Mouse (Mus musculus): Measurements from ENCODE around the gene Tm9sf4. TPM values are rescaled to one million over a fixed set of nuclear protein-coding genes. Genes with fewer than 3 reads are reported as not detected.
A peak's percentile ranks its signal among the peaks of the same experiment; 100 is the strongest.

The Tm9sf4 gene
- polyA plus RNA-seq, 1 experiment from 2014 or later = 59.4 TPM

DNA sequence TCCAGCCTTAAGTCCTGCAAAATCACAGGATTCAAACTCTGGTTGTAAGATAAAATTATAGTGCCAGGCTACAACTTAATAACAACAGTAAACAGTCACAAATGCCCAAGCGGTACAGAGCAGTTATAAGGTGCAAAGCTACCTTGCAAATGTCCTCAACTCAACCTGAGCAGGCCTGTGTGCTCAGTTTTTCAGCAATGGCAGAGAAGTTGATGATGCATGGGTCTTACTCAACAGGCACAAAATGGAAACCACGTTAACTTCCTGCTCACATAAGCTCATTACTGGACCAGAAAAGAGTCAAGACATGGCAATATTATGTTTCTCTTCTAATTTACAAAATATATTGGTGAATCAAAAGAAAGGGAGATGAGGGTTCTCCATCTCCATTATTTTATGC, 61.5 kb downstream of the Tm9sf4 start:
- peaks cover 12% of the 10 kb centered on the region for H3K4me1 ChIP-seq
- no peak for ATAC-seq
- no peak overlapping the region for H3K9ac ChIP-seq
- no peaks in the 10 kb centered on the region for H3K27me3 ChIP-seq
- peaks cover 8% of the 10 kb centered on the region; the same call in 1 of the 2 replicates for H3K36me3 ChIP-seq (ENCODE audit: poor library complexity, severe bottlenecking)
- WGBS = 95% methylated on average over 2 of the region's 2 CpGs
- no peak overlapping the region for H3K27ac ChIP-seq
- H3K9me3 ChIP-seq (replicated peaks) = no peaks in the 10 kb centered on the region
- H3K4me2 ChIP-seq = no peak overlapping the region
- H3K4me3 ChIP-seq = no peak overlapping the region

DNA sequence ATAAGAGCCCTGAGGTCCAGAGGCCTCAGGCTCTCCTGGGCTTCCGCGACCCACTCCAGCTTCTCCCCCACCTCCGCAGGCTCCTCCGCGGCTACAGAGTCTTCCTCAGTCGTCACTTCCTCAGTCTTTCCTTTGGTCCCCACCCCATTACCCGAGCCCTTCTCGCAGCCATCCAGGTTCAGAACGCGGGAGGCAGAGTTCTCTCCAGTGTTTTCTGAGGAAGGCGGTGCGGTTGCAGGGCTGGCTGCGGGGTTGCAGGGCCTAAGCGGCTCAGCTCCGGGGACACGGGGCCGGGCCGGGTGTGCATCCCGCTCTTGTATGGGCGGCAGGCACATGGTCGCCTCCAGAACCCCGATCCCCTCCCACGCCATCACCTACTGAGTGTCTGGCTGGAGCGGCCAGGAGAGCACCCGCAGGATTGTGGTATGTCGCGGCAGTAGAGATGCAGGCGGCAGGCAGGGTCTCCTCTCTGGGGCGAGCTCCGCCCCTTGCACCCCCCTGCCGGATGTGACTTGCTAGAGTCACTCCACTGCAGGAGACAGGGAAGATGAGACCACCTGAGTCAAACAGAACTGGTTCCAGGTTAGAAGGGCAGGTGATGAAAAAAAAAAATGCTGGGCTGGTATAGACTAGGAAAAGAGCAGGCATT, 64.0 kb downstream of the Tm9sf4 start, which contains the start of gene Tspyl3:
TSS of gene Tspyl3 (minus strand) at position 496 of the 649 bp plus-strand sequence.
- H3K36me3 ChIP-seq (ENCODE audit: poor library complexity, severe bottlenecking) = peaks cover 31% of the 10 kb centered on the region
- peak within 1 kb of the TSS; percentile 58 for H3K27ac ChIP-seq
- WGBS = 2% methylated on average over 31 of the region's 31 CpGs

DNA sequence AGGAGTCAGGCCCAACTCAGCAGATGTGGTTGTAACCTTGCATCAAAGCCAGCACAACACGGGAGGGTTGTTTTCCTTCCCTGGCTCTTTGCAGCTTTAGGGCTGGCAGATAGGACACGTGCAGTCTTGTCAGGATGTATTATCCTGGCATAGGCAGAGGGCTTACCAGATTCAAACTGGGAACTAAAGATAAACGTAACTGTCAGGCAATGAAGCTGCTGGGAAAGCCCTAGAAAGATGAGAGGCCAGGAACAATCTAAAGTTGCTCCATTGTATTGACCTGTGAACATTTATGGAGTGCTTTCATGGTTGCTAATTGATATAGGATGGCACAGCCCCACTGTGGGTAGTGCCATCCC, 64.5 kb downstream of the Tm9sf4 start:
- no peak for ATAC-seq
- Histone ChIP-seq H3K9me3 (replicated peaks) (no peaks in the 10 kb centered on the region), H3K4me3 (peak overlapping the region; percentile 54), H3K9ac (peak overlapping the region; percentile 76), H3K36me3 (ENCODE audit: poor library complexity, severe bottlenecking) (peaks cover 36% of the 10 kb centered on the region), H3K27me3 (no peaks in the 10 kb centered on the region), H3K4me1 (peaks cover 12% of the 10 kb centered on the region), H3K4me2 (peak overlapping the region; percentile 68), H3K27ac (no peak overlapping the region; the same call in 1 of the 2 replicates)
- 13% methylated on average over 3 of the region's 3 CpGs for WGBS

More for the DNA sequence above, 64.0 kb downstream of the Tm9sf4 start, which contains the start of gene Tspyl3:
- peak; percentile 89 for ATAC-seq
- Histone ChIP-seq H3K4me1 (peaks cover 12% of the 10 kb centered on the region), H3K9ac (peak within 1 kb of the TSS; percentile 76), H3K27me3 (no peaks in the 10 kb centered on the region), H3K4me3 (peak within 1 kb of the TSS; percentile 54), H3K9me3 (replicated peaks) (no peaks in the 10 kb centered on the region), H3K4me2 (peak within 1 kb of the TSS; percentile 68)

DNA sequence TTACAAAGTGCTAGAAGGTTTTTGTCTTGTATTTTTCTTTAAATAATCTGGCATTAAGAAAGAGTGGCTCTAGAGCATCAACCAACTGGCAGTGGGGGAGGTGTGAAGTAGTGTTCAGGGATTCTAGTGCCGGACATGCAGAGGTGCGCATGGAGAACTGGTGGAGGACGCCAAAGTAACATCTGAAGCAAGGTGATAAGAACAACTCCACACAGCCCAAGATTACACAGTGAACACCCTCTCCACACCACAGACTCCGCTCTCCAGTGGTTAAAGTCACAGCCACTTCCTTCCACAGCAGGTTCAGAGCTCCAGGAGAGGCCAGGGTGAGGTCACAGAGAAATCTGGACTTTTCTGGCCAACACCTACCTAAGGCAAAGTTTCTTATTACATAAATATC, 66.9 kb downstream of the Tm9sf4 start:
- Histone ChIP-seq H3K27me3 (no peaks in the 10 kb centered on the region), H3K4me2 (no peak overlapping the region), H3K9me3 (replicated peaks) (no peaks in the 10 kb centered on the region), H3K4me1 (peaks cover 12% of the 10 kb centered on the region), H3K36me3 (ENCODE audit: poor library complexity, severe bottlenecking) (peaks cover 59% of the 10 kb centered on the region), H3K9ac (no peak overlapping the region), H3K27ac (no peak overlapping the region), H3K4me3 (no peak overlapping the region)
- 93% methylated on average over 4 of the region's 4 CpGs for WGBS
- no peak for ATAC-seq

DNA sequence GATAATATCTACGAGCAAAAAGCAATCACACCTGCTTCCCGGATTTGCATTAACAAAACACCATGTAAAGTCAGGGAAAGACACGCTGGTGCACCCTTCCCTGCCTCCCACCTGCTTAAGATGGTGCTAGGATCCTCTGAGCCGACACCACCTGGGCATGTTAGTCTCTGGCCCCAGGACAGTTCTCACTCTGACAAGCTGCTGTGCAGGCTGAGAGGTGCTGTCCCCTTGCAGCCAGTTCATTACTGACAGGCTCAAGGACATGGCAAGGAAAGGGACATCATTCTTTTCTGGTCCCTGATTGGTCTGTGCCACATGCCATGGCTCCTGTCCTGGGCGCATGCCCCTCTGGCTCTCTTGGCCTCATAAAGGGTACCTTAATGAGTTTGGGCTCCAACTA, 67.4 kb downstream of the Tm9sf4 start:
- ATAC-seq = no peak
- Histone ChIP-seq H3K36me3 (ENCODE audit: poor library complexity, severe bottlenecking) (peaks cover 65% of the 10 kb centered on the region), H3K9me3 (replicated peaks) (no peaks in the 10 kb centered on the region), H3K27me3 (no peaks in the 10 kb centered on the region), H3K4me1 (peaks cover 12% of the 10 kb centered on the region), H3K27ac (no peak overlapping the region), H3K4me2 (no peak overlapping the region), H3K9ac (no peak overlapping the region), H3K4me3 (no peak overlapping the region)
- WGBS = 89% methylated on average over 5 of the region's 5 CpGs

DNA sequence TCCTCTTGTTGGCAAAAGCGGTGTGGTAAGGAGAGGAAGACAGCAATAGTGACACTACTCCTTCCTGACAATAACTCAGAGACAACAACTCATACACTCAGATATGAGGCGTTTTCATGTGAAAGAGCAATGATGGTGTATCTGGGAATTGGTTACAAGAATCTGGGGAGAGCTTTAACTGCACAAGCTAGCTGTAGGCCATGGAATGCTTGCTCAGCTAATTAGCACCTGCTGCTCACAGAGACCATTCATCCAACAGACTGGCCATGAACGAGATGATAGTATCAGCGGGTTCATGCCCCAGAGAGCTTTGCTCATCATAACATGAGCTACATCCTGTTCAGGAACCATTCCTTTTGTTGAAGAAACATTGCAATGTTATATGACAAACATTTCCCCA, 76.1 kb downstream of the Tm9sf4 start:
- H3K36me3 ChIP-seq (ENCODE audit: poor library complexity, severe bottlenecking) = peaks cover 55% of the 10 kb centered on the region
- ATAC-seq = no peak
- no peaks in the 10 kb centered on the region for H3K9me3 ChIP-seq (replicated peaks)
- H3K27me3 ChIP-seq = no peaks in the 10 kb centered on the region
- no peak overlapping the region for H3K4me2 ChIP-seq
- no peak overlapping the region for H3K4me3 ChIP-seq
- H3K9ac ChIP-seq = no peak overlapping the region
- H3K27ac ChIP-seq = no peak overlapping the region
- H3K4me1 ChIP-seq = peaks cover 41% of the 10 kb centered on the region
- 76% methylated on average over 4 of the region's 4 CpGs for WGBS

DNA sequence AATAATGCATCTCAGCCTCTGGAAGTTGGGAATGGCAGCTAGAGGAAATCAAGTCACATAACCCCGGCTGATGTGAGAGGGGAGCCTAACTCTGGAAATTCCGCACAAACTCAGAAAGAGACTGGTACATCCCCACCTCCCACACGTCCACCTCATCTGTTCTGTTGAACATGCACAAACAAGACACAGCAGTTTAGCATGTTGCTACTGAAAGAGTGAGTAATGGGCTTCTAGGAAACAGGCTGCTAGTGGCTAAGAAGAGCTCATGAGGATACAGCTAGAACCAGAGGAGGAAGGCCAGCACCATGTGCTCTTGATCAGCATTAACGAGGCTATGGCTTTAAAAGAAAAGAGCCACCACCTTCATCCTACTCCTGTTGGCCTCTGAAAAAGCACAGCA, 76.8 kb downstream of the Tm9sf4 start:
- no peak overlapping the region for H3K4me2 ChIP-seq
- peaks cover 48% of the 10 kb centered on the region for H3K36me3 ChIP-seq (ENCODE audit: poor library complexity, severe bottlenecking)
- H3K4me3 ChIP-seq = no peak overlapping the region
- no peak for ATAC-seq
- no peaks in the 10 kb centered on the region for H3K9me3 ChIP-seq (replicated peaks)
- peaks cover 48% of the 10 kb centered on the region for H3K4me1 ChIP-seq
- H3K9ac ChIP-seq = peak overlapping the region; percentile 45; the same call in 1 of the 2 replicates
- H3K27ac ChIP-seq = no peak overlapping the region; the same call in 1 of the 2 replicates
- H3K27me3 ChIP-seq = no peaks in the 10 kb centered on the region
- WGBS = 64% methylated on average over 4 of the region's 4 CpGs

DNA sequence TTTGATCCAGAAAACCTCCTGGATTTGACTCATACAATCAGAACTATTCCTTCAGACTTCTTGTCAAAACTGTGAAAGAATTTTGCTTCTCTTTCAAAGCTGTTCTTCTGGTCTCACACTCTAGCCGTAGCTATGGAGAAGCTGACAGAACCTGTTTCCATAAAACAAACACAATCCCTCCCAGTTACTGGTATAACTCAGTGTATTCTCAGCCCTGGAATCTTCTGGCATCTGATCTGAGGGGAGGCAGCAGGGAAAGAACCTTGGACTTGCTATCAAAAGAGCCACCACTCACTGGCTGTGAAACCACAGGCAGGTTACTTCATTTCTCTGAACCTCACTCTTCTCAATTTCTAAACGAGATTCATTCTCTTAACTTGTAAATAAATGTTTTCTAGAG, 77.3 kb downstream of the Tm9sf4 start:
- Histone ChIP-seq H3K9me3 (replicated peaks) (no peaks in the 10 kb centered on the region), H3K36me3 (ENCODE audit: poor library complexity, severe bottlenecking) (peaks cover 47% of the 10 kb centered on the region), H3K4me3 (no peak overlapping the region), H3K4me1 (peaks cover 51% of the 10 kb centered on the region), H3K4me2 (peak overlapping the region; percentile 91; the same call in 1 of the 2 replicates), H3K27me3 (no peaks in the 10 kb centered on the region), H3K9ac (peak overlapping the region; percentile 45; the same call in 1 of the 2 replicates), H3K27ac (no peak overlapping the region)
- 54% methylated on average over 2 of the region's 2 CpGs for WGBS
- ATAC-seq = no peak

DNA sequence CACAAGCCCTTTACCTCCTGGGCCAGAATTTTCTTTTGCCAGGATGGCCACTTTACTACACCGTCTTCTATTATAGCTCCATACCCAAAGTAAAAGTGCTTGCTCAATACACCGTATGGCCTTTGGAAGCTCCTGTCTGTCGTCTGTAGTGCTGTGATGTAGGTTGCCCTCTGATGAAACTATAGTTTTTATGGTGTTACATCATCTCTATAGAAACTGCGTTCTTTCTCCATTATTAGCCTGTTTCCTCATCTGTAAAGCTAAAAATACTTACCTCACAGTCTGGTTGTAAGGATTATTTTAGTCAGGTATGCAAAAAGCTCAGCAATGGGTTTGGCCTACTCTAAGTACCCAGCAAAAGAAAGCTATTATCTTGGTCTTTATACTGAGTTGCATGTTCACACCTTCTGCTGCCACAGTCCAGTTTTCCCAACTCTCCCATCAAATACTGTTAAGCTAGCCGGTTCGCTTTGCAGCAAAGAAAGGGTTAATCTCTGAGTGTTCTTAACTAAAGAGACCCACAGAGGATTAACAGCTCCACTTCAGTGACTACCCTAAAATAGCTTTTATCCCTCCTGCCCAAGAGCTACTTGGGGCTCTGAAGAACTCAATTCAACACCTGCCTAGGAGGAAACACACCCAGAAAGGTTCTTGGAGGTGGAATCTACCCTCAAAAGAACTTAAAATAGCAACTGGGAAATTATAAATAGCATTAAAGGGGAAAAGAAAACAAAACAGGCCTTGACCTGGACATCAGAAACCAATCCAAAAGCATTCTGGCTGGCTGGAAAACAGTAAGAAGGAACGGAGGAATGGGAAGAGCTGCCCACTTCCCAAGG, 78.1 kb downstream of the Tm9sf4 start:
- Histone ChIP-seq H3K4me3 (peak overlapping the region; percentile 97), H3K27ac (0 out of 2 replicates have a peak overlapping the region, but pooled peaks have one; percentile 54), H3K4me1 (peaks cover 51% of the 10 kb centered on the region), H3K27me3 (no peaks in the 10 kb centered on the region), H3K9ac (peak overlapping the region; percentile 99), H3K9me3 (replicated peaks) (no peaks in the 10 kb centered on the region), H3K36me3 (ENCODE audit: poor library complexity, severe bottlenecking) (peaks cover 41% of the 10 kb centered on the region), H3K4me2 (peak overlapping the region; percentile 91)
- 39% methylated on average over 7 of the region's 7 CpGs for WGBS
- ATAC-seq = no peak

DNA sequence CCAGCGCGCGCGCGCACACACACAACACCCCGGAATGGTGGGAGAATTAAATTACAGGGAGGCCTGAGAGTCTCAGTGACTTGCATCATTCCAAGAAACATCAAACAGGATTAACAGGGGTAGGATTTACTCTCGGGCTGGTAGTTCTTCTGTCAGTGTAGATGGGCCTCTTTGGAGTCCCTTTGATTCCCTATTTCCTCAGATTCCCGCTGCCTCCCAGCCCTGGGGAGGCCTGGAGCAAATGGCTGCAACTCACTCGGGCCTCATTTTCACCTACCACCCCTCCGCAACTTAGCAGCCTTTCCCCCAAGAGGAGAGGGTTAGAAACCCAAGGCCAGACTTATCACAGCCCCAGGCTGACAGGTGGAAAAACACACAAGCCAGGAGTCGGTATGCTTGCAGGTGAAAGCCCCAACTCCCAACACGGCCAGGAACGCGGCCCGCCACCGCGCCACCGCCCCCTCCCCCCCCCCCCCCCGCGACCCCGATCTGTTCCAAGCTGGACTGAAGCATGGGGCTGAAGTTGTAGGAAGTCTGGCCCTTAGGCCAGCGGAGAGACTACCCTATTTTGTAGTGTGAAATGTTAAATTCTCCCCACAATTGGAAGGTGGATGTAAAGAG, 78.9 kb downstream of the Tm9sf4 start:
- Histone ChIP-seq H3K4me2 (peak overlapping the region; percentile 91), H3K36me3 (ENCODE audit: poor library complexity, severe bottlenecking) (peaks cover 34% of the 10 kb centered on the region), H3K27ac (peak overlapping the region; percentile 54; the same call in 1 of the 2 replicates), H3K27me3 (no peaks in the 10 kb centered on the region), H3K4me3 (peak overlapping the region; percentile 97), H3K9me3 (replicated peaks) (no peaks in the 10 kb centered on the region), H3K4me1 (peaks cover 51% of the 10 kb centered on the region), H3K9ac (peak overlapping the region; percentile 99)
- no peak for ATAC-seq
- WGBS = under 1% methylated on average over 20 of the region's 22 CpGs

DNA sequence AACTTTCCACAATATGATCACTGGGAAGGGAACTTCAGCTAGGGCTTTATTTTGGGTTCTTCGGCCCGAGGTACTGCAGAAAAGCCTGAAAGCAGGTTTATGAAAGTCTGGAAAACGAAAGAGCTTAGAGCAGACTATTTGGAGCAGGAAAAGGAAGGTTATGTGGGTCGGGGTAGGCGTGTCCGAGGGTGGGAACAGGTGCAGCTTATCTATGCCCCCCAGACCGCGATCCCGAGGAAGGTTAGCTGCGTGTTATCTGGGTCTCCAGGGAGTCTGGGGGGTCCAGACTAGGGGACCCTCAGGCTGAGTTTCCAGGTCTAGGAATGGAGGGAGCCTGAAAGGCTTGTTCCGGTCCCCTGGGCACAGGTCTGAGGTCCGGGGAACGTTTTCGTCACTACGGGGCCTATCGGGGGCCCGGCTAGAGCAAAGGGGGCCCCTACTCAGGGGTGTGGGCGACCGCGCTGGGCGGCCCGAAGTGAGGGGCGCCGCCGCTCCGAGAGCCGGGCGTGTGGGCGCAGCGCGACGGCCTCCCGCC, 79.7 kb downstream of the Tm9sf4 start:
- Histone ChIP-seq H3K27ac (peak overlapping the region; percentile 82), H3K27me3 (no peaks in the 10 kb centered on the region), H3K4me2 (peak overlapping the region; percentile 91), H3K9me3 (replicated peaks) (no peaks in the 10 kb centered on the region), H3K4me1 (peaks cover 51% of the 10 kb centered on the region), H3K9ac (peak overlapping the region; percentile 99), H3K4me3 (peak overlapping the region; percentile 97), H3K36me3 (ENCODE audit: poor library complexity, severe bottlenecking) (peaks cover 33% of the 10 kb centered on the region)
- ATAC-seq = peak; percentile 79
- WGBS = 0% methylated on average over 28 of the region's 33 CpGs
